Mouse (Mus musculus) hindbrain, embryonic 10.5 days (tissue): ENCODE data around the gene Megf9. TPM values are rescaled to one million over a fixed set of nuclear protein-coding genes. Genes with fewer than 3 reads are reported as not detected.

Source experiments
- DNase-seq: peaks from one replicate; pipeline ENCODE4 v3.0.0-alpha.2; 2017; ENCODE audit warnings: low spot score
- H3K27ac ChIP-seq: fragments of 300-500 bp; sonication (generic); 2 replicates; pipeline ENCODE4 v1.5.1; 2016; ENCODE audit warnings: mild to moderate bottlenecking, moderate library complexity
- H3K27me3 ChIP-seq: fragments of 300-500 bp; sonication (generic); 2 replicates; pipeline ENCODE4 v1.6.1; 2016; ENCODE audit warnings: mild to moderate bottlenecking; ENCODE audit not compliant: poor library complexity, insufficient read depth, severe bottlenecking
- H3K36me3 ChIP-seq: fragments of 300-500 bp; sonication (generic); 2 replicates; pipeline ENCODE4 v1.6.1; 2016; ENCODE audit warnings: mild to moderate bottlenecking, moderate library complexity
- H3K4me1 ChIP-seq: fragments of 300-500 bp; sonication (generic); replicated peaks from 2 replicates; pipeline ENCODE4 v1.6.1; 2016; ENCODE audit warnings: mild to moderate bottlenecking
- H3K4me3 ChIP-seq: fragments of 300-500 bp; sonication (generic); 2 replicates; pipeline ENCODE4 v1.5.1; 2016; ENCODE audit warnings: mild to moderate bottlenecking, moderate library complexity
- H3K9me3 ChIP-seq: fragments of 300-500 bp; sonication (generic); 2 replicates; pipeline ENCODE4 v1.6.1; 2016; ENCODE audit warnings: mild to moderate bottlenecking, moderate library complexity
- WGBS: fragments of 180-500 bp; shearing (Covaris S2); methylation state at CpG from one replicate; pipeline ENCODE4 v1.1.7; 2016; 5-methylcytosine and 5-hydroxymethylcytosine counted together
- polyA plus RNA-seq: library from polyadenylated mRNA; unstranded; fragments of >200 nt; fragmentation: Nextera tagmentation; extraction: Ambion mirVana; gene quantifications from 2 replicates; pipeline ENCODE4 v1.2.1, GENCODE M21; 2016

Gene Megf9
- polyA plus RNA-seq, 1 experiment from 2014 or later = 22.2 TPM

DNA sequence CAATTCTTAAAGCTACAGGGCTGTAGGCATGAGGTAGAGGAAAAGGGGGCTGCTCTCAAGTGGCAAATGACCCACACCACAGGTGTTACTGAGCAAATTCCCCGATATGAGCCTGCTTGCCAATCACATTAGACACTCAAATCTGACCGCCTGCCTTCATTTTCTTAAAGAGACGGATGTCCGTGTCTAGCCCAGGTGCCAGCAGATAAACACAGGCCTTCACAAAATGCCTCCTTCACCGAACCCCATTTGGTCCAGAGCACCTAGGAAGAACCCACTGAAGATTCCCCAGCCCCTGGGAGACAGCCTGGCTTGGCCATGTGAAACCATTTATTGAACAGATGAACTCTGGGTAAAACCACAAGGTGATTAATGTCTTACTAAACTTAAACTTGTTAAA is 138.1 kb downstream of the Megf9 start:
- Histone ChIP-seq H3K27ac (no peak overlapping the region), H3K36me3 (peaks cover 74% of the 10 kb centered on the region), H3K9me3 (no peaks in the 10 kb centered on the region), H3K4me1 (no peaks in the 10 kb centered on the region), H3K27me3 (no peaks in the 10 kb centered on the region), H3K4me3 (no peak overlapping the region)
- 92% methylated on average over 5 of the region's 5 CpGs for WGBS
- DNase-seq = no peak

DNA sequence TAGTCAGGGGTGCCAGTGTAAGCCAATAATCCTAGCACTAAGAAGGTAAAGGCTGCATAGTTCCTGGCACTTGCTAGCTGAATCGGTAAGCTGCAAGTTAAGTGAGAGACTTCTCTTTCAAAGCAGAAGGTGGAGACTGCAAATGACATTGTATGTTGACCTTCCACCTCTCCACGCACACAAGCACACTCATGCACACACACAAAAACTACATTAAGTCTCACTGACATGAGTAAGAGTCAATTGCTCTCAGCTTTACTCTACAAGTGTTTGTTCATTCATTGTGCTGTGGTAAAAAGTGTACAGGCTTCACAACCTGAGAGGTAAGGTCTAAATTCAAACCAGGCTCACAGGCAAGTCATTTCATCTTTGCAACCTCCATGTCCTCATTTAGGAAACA is 140.1 kb downstream of the Megf9 start:
- Histone ChIP-seq H3K36me3 (peaks cover 65% of the 10 kb centered on the region), H3K9me3 (no peaks in the 10 kb centered on the region), H3K4me3 (no peak overlapping the region), H3K27me3 (no peaks in the 10 kb centered on the region), H3K4me1 (no peaks in the 10 kb centered on the region), H3K27ac (no peak overlapping the region)
- DNase-seq = no peak
- 87% methylated on average over 2 of the region's 2 CpGs for WGBS

DNA sequence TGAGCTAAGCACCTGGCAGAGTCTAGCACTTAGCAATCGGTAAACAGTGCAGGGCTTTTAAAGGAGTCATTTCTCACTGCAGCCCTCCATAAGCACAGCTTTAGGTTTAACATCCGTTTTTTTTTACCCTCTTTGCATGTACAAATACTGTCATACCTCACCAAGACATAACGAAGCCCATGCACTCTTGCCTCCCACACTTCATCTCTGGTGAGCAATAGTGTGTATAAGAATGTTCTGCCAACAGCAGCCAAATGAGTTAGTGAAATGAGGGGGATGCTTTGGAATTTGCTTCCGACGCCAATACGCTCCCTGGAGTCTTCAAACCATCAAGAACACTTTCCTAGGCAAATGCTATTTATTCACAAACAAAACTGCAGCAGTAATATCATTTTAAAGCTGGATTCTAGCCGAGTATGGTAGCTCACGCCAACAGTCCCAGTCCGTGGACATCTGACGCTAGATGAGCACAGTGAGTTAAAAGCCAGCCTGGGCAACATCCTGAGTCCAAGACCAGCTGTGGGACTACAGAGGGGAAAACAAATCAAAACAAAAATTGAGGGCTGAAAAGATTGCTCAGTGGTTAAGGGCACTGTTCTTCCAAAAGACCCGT is 142.9 kb downstream of the Megf9 start:
- Histone ChIP-seq H3K4me3 (no peak overlapping the region), H3K27me3 (no peaks in the 10 kb centered on the region), H3K27ac (no peak overlapping the region), H3K36me3 (peaks cover 48% of the 10 kb centered on the region), H3K9me3 (no peaks in the 10 kb centered on the region), H3K4me1 (no peaks in the 10 kb centered on the region)
- DNase-seq = no peak
- WGBS = 91% methylated on average over 11 of the region's 11 CpGs

DNA sequence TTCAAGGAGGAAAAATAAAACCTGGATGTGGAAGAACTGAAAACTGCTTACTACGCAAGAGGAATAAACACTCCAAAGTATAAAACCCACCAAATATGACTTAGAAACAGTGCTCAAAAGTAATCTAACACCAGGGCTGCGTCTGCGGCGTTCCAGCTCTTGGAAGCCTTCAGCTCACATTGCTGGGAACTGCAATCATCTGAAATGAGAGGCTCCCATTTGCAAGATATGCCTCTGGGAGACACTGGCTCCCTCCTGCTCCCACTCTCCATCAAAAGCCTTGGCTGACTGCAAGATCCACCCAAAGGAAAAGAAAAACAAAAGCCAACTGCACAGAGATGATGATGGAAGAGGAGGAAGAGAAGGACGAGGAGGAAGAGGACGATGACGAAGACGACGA is 143.7 kb downstream of the Megf9 start:
- H3K4me1 ChIP-seq = no peaks in the 10 kb centered on the region
- no peaks in the 10 kb centered on the region for H3K9me3 ChIP-seq
- H3K27me3 ChIP-seq = no peaks in the 10 kb centered on the region
- H3K27ac ChIP-seq = no peak overlapping the region
- peaks cover 40% of the 10 kb centered on the region for H3K36me3 ChIP-seq
- 91% methylated on average over 9 of the region's 9 CpGs for WGBS
- DNase-seq = no peak
- no peak overlapping the region for H3K4me3 ChIP-seq

DNA sequence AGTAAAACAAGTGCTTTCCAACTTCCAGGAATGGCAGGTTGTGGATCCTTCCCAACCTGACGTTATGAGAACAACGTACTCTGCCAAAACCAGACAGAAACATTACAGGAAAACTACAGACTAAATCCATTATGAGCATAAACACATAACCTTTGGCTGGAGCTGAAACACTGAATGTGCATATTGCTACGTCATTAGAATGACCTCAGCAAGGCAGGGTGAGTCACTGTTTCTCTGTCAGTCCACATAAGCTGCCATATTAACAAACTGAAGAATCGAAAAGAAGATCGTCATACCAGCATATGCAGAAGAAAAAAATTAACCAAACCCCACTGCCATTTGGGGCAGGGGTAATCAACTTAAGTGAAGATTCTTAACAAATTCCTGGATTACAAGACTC is 148.6 kb downstream of the Megf9 start:
- Histone ChIP-seq H3K36me3 (peaks cover 11% of the 10 kb centered on the region), H3K27me3 (no peaks in the 10 kb centered on the region), H3K4me3 (no peak overlapping the region), H3K9me3 (no peaks in the 10 kb centered on the region), H3K4me1 (no peaks in the 10 kb centered on the region), H3K27ac (no peak overlapping the region)
- no peak for DNase-seq
- WGBS = 92% methylated on average over 5 of the region's 5 CpGs

DNA sequence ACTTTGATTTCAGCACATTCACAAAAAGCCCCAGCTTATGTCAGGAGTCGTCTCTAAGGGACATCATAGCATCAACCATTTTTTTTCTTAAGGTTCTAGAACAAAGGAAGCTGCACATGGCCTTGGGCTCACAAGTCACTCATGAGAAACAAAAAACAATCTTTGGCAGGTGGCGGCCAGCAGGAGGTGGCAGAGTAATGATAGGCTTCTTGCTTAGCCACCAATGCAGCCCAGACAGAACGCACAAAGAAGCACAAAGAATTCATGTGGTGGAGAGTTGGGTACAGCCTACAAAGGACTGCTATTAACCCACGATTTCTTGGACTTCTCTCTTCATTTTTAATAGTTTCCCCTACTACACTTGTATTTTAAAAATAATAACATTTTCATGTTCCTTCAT is 157.4 kb downstream of the Megf9 start:
- H3K27me3 ChIP-seq = no peaks in the 10 kb centered on the region
- no peaks in the 10 kb centered on the region for H3K9me3 ChIP-seq
- WGBS = 76% methylated on average over 4 of the region's 4 CpGs
- no peaks in the 10 kb centered on the region for H3K4me1 ChIP-seq
- no peak overlapping the region for H3K27ac ChIP-seq
- no peak for DNase-seq
- no peak overlapping the region for H3K4me3 ChIP-seq
- H3K36me3 ChIP-seq = peaks cover 60% of the 10 kb centered on the region

Other genes with a start within 250 kb of the Megf9 start
- gene Cdk5rap2, start 124.6 kb downstream of the Megf9 start, polyA plus RNA-seq = 18.1 and 22.4 TPM in 2 replicates